Mouse (Mus musculus): ENCODE data around the gene Gm13304. TPM values are rescaled to one million over a fixed set of nuclear protein-coding genes. Genes with fewer than 3 reads are reported as not detected.
"Not testable (repeated sequence)": the region's sequence is repeated elsewhere in the genome, so short reads cannot be mapped to it uniquely, and the experiment has no call there.

Gene Gm13304
- polyA plus RNA-seq (2015; fragmentation: Nextera tagmentation; extraction: Ambion mirVana): 0.32 TPM in 1 of 2 replicates, not detected in the other

GRCm38 (mm10) chr4:42114517-42114916 lies at the start of gene Gm13304:
Gene Gm13304, plus strand, starts transcription at chr4:42114817.
- WGBS (ENCODE audit: insufficient replicate concordance): no CpG with 5 or more reads among the region's 5 CpGs
- not testable (repeated sequence) for H3K27me3 ChIP-seq; ATAC-seq (ENCODE audit: low read depth)

GRCm38 (mm10) chr4:42090907-42091306 lies 23.7 kb upstream of the Gm13304 start, which contains the start of gene Gm3893:
Gene Gm3893, plus strand, starts transcription at chr4:42091207.
- not testable (repeated sequence) for H3K4me1 ChIP-seq (replicated peaks); DNase-seq
- WGBS (ENCODE audit: insufficient replicate concordance): no CpG with 5 or more reads among the region's 2 CpGs

More at GRCm38 (mm10) chr4:42114517-42114916, at the start of gene Gm13304:
- not testable (repeated sequence) for H3K27ac ChIP-seq; H3K9me3 ChIP-seq (replicated peaks); H3K4me1 ChIP-seq (replicated peaks); H3K36me3 ChIP-seq; H3K4me3 ChIP-seq (replicated peaks); H3K9ac ChIP-seq; DNase-seq; H3K4me2 ChIP-seq

GRCm38 (mm10) chr4:42153136-42153535 lies 38.5 kb downstream of the Gm13304 start, which contains the start of gene Gm13306:
Gene Gm13306, plus strand, starts transcription at chr4:42153436.
- not testable (repeated sequence) for H3K27ac ChIP-seq; H3K36me3 ChIP-seq; H3K4me2 ChIP-seq; H3K4me3 ChIP-seq (replicated peaks); H3K4me1 ChIP-seq (replicated peaks); H3K27me3 ChIP-seq; DNase-seq; H3K9ac ChIP-seq; ATAC-seq (ENCODE audit: low read depth); H3K9me3 ChIP-seq (replicated peaks)
- no CpG with 5 or more reads among the region's 9 CpGs for WGBS (ENCODE audit: insufficient replicate concordance)

More at GRCm38 (mm10) chr4:42090907-42091306, 23.7 kb upstream of the Gm13304 start, which contains the start of gene Gm3893:
- not testable (repeated sequence) for H3K4me3 ChIP-seq (replicated peaks); H3K27ac ChIP-seq; H3K4me2 ChIP-seq; H3K9me3 ChIP-seq (replicated peaks); H3K36me3 ChIP-seq; ATAC-seq (ENCODE audit: low read depth); H3K27me3 ChIP-seq; H3K9ac ChIP-seq

Other genes starting within 250 kb of the Gm13304 start
- gene Gm21541, start 211.2 kb upstream of the Gm13304 start, polyA plus RNA-seq (2015; fragmentation: Nextera tagmentation; extraction: Ambion mirVana): not detected in 2 replicates
- gene Gm20878, start 173.2 kb upstream of the Gm13304 start, polyA plus RNA-seq (2015; fragmentation: Nextera tagmentation; extraction: Ambion mirVana): 0.31 and 0.39 TPM in 2 replicates
- 0.03 TPM in 1 of 2 replicates, not detected in the other for gene Fam205a4, start 148.8 kb upstream of the Gm13304 start, polyA plus RNA-seq (2015; fragmentation: Nextera tagmentation; extraction: Ambion mirVana)
- gene Gm21093, start 80.1 kb upstream of the Gm13304 start, polyA plus RNA-seq (2015; fragmentation: Nextera tagmentation; extraction: Ambion mirVana): not detected in 2 replicates
- not detected in 2 replicates for gene Gm3893, start 23.6 kb upstream of the Gm13304 start, polyA plus RNA-seq (2015; fragmentation: Nextera tagmentation; extraction: Ambion mirVana)
- not detected in 2 replicates for gene Gm13306, start 38.6 kb downstream of the Gm13304 start, polyA plus RNA-seq (2015; fragmentation: Nextera tagmentation; extraction: Ambion mirVana)
- 0.39 TPM in 1 of 2 replicates, not detected in the other for gene Gm13305, start 53.8 kb downstream of the Gm13304 start, polyA plus RNA-seq (2015; fragmentation: Nextera tagmentation; extraction: Ambion mirVana)
- gene Gm10600, start 125.8 kb downstream of the Gm13304 start, polyA plus RNA-seq (2015; fragmentation: Nextera tagmentation; extraction: Ambion mirVana): not detected in 2 replicates
- gene Ccl21b, start 140.9 kb downstream of the Gm13304 start, polyA plus RNA-seq (2015; fragmentation: Nextera tagmentation; extraction: Ambion mirVana): not detected in 2 replicates
- gene Gm21953, start 179.4 kb downstream of the Gm13304 start, polyA plus RNA-seq (2015; fragmentation: Nextera tagmentation; extraction: Ambion mirVana): not detected in 2 replicates
- not detected in 2 replicates for gene Fam205a3, start 203.5 kb downstream of the Gm13304 start, polyA plus RNA-seq (2015; fragmentation: Nextera tagmentation; extraction: Ambion mirVana)

Measured in liver, embryonic 13.5 days (tissue).